Mouse (Mus musculus): ENCODE data around the gene Vti1a. TPM values are rescaled to one million over a fixed set of nuclear protein-coding genes. Genes with fewer than 3 reads are reported as not detected.

Gene Vti1a
- total RNA-seq, 1 experiment from 2014 or later: 57.6 TPM

DNA sequence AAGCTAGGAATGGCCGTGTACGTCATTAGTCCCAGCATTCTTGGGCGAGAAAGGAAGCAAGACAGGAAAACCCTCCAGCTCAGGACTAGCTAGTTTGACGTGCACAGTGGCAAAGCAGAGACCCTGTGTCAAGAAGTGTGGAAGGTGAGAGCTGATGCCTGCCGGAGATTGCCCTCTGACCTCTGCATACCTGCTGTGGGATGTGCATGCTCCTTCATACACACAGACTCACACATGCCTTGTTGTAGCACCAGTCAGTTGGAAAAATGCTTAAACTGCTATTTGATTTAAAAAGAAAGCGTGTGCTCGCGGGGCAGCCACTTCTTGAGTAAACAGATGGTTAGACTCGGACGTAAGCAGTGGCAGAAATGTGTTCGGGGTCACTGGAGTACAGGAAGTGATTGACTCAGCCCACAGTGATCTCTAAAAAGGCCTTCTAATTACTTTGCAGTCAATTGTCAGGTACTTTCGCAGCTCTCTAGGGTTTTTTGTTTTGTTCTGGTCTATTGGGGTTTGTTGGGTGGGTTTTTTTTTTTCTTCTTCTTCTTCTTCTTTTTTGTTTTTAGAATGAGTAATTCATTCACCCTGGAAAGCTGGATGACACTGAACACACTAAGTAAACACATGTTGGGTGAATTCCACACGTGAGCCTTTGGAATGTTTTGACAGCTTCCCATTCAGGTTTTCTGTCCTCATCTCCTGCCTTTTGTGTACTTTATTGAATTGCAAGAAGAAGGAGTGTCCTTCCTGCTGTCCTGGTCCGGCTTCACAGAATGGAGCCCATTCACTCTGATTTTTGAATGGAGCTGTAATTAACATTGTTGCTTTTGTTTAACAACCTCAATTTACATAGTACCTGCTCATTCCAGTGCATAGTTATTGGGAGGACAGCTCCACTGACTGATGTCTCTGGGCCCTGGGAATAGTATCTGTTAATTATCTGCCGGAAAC lies 175.3 kb downstream of the Vti1a start:
- ATAC-seq (replicated peaks; ENCODE audit: insufficient number of reproducible peaks, low FRiP score, low TSS enrichment, poor library complexity, severe bottlenecking): no peak

DNA sequence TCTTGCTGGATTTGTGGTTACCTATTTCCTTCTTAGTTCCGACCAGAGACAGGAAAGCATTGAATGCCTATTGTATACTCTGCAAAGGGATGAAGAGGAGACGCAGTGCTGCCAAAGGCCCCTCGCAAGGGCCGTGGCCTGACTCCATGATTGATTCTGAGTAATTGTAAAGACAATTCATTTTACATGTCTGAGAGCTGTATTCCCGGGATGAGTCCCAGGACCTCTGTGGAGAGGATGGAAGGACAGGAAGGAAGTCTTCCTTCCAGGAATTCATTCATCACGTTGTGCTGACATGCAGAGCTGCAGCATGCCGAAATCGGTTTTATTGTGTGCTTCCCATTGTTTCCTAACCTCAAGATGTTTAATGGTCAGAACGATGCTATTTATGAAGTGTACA lies 180.2 kb downstream of the Vti1a start:
- no peak for ATAC-seq (replicated peaks; ENCODE audit: insufficient number of reproducible peaks, low FRiP score, low TSS enrichment, poor library complexity, severe bottlenecking)

DNA sequence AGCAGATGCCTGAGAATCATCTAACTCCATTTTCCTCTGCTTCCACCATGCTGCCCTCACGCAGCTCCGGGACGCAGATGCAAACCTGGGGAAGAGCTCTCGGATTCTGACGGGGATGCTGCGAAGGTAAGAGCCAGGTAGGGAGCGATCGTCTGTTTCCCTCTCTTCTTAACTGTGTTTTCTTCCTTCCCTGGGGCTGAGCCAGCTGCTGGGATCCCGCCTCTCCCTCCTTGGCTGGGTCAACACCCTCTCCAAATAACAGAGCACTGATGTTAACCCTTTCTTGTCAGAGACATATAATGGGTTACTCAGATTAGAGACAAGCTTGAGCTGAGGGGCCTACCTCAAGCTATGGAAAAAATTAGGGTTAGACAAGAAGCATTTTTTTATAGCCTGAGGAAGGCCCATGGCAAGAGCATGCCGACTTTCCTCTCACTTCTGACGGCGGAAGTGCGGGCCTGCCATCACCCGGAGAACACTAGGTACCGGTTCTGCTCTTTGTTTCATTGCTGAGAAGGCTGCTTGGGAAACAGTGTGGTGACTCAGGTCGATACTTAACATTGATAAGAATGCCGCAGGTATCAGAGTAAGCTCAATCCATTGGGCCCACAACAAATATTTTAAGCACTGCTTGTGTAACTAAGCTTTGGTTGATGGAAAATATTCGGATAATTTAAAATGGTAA lies 183.2 kb downstream of the Vti1a start:
- no peak for ATAC-seq (replicated peaks; ENCODE audit: insufficient number of reproducible peaks, low FRiP score, low TSS enrichment, poor library complexity, severe bottlenecking)

DNA sequence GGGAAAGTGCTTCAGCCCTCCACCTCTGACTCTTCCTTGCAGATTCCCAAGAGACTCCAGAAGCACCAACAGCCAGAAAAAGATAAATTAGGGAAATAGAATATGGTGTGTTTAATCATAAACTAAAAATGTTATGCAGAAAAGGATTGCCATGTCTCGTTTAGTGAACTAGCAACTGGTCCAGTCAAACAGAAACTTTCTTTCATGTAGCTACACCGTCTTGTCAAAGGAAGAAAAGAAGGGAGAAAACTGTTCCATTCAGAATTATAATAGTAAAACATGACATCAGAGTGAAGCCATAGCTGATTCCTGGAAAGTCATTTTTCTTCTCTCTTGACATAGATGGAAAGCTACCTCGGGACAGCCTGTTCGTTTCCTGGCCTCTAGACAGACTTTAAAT lies 185.9 kb downstream of the Vti1a start:
- no peak for ATAC-seq (replicated peaks; ENCODE audit: insufficient number of reproducible peaks, low FRiP score, low TSS enrichment, poor library complexity, severe bottlenecking)

DNA sequence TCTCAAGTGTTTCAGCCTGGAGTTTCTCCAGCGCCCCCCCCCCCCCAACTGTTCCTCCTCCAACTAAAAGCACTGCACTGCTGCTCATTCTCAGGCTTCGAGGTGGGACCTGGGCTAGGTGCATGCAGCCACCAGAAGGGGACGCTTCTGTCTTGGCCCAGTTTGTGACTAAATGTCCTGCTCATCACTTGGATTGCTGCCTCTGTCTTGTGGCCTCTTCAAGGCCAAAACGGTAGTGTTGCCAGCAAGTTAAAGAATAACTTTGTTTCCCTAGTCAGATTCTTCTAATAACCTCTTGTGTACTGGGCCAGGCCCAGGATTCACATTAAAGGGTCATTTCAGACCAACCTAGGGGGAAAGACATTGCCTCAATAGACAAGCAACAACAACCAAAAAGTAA lies 187.7 kb downstream of the Vti1a start:
- no peak for ATAC-seq (replicated peaks; ENCODE audit: insufficient number of reproducible peaks, low FRiP score, low TSS enrichment, poor library complexity, severe bottlenecking)

DNA sequence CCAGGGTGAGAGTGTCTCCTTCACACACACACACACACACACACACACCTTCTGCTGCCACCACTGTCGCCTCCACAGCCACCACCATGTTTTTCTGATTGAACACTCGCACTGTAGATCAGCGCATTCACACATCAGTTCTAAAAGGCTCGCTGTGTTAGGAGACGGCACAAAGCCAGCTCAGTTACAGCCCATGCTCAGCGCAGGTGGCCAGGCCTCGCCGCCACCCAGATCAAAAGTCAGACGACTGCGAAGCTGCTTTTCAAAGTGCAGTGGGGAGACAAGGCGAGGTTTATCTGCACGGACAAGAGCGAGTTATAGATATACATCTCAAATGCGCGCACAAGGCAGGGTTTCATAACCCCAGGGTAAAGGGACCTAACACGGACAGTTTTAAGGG lies 191.7 kb downstream of the Vti1a start:
- no peak for ATAC-seq (replicated peaks; ENCODE audit: insufficient number of reproducible peaks, low FRiP score, low TSS enrichment, poor library complexity, severe bottlenecking)

DNA sequence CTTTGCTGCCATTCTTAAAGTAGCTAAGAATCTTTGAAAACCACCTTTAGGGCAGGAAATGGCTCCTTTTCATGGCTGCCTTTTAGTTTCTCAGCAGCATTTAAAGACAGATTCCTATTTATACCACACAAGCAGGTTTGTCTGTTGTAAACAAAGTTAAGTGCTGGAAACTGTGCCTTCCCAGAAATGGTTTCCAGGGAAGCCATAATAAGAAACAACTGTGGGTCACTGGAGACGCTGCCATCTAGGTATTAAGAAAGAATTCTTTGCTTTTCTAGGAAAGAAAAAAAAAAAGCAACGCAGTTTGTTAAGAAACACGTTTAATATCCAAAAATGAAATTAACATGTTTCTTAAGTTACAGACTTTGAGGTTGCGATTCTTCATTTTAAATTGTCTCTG lies 192.1 kb downstream of the Vti1a start:
- no peak for ATAC-seq (replicated peaks; ENCODE audit: insufficient number of reproducible peaks, low FRiP score, low TSS enrichment, poor library complexity, severe bottlenecking)

DNA sequence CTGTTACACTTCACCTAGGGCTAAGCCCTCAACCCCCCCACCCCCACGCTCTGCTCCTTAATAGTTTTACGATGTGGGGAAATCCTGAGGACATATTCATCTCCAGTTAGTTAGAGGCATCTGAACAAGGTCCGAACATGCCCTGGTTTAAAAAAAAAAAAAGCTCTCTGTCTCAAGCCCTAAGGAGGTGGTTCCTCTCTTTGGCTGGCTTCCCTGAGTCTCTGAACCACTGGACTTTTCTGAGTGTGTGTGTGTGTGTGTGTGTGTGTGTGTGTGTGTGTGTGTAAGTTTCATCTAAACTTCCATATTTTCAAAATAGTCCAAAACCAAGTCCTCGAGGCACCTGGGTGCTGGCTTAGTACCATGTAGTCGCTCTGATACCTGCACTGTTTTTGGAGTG lies 192.9 kb downstream of the Vti1a start:
- no peak for ATAC-seq (replicated peaks; ENCODE audit: insufficient number of reproducible peaks, low FRiP score, low TSS enrichment, poor library complexity, severe bottlenecking)

DNA sequence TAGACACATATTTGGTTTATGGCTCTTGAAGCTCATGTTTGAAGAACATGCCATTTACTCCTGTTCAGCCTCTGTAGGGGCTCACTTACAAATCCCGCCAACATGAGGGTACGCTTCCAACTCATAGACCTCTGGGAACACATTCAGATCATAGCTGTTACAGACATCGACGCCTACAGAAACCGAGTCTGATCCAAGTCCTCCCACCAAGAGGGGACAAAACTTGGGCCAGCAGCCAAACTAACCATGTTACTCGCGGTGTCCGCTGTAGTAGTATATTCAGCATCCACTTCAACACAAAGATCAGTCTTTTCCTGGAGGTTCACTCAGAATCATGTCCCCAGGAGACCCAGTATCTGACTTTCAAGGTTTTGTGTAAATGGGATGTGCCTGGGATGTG lies 193.5 kb downstream of the Vti1a start:
- no peak for ATAC-seq (replicated peaks; ENCODE audit: insufficient number of reproducible peaks, low FRiP score, low TSS enrichment, poor library complexity, severe bottlenecking)

DNA sequence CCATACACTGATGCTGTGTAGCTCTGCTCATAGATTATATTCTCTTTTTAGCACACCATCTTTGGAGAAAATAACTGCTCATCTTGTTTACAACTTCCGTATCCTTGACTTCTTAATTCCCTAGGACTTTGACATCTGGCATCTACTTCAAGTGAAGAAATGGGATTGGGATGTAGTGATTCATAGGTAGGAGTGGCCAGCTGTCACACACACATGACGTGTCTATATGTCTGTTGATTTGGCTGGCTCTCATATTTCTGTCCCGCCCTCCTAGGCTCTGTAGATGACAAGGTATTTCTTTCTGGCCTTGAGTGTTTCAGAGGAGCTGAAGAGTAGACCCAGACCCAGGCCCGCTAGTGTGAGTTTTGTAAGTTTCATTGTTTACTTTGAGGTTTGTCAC lies 197.8 kb downstream of the Vti1a start:
- ATAC-seq (replicated peaks; ENCODE audit: insufficient number of reproducible peaks, low FRiP score, low TSS enrichment, poor library complexity, severe bottlenecking): no peak

DNA sequence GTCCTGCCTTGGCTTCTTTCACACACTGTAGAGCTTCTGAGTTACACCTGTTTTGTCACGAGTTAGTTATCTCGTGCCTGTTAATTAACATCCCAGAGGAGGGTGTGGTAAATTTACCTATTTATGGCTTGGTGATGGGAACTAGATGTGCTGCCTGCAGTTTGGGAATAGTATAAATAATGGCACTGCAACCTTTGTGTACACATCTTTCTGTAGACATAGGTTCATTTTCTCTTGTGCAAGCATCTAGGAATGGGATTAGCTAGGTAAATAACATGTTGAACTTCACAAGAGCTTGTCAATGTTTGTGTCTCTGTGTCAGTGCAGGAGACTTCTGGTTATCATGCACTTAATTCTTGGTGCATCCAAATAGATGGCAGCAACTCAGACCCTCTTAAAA lies 204.1 kb downstream of the Vti1a start:
- ATAC-seq (replicated peaks; ENCODE audit: insufficient number of reproducible peaks, low FRiP score, low TSS enrichment, poor library complexity, severe bottlenecking): no peak

DNA sequence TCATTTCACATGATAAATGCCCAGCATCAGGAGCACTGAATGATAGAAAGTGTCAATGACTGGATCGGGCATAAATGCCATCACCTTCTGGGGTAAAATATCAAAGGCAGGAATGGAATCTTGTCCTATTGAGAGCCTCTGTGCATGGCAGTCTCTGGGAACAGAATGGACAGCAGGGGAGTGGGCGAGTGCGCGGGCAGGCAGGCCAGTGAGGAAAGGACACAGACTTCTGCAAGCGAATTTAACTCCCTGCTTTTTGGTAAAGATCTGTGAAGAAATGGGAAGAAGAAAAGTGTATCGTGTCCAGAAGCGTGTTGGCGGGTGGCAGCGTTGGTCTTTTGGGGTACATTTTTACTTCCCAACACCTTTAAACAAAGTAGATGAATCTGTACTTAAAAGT lies 207.2 kb downstream of the Vti1a start:
- ATAC-seq (replicated peaks; ENCODE audit: insufficient number of reproducible peaks, low FRiP score, low TSS enrichment, poor library complexity, severe bottlenecking): no peak

DNA sequence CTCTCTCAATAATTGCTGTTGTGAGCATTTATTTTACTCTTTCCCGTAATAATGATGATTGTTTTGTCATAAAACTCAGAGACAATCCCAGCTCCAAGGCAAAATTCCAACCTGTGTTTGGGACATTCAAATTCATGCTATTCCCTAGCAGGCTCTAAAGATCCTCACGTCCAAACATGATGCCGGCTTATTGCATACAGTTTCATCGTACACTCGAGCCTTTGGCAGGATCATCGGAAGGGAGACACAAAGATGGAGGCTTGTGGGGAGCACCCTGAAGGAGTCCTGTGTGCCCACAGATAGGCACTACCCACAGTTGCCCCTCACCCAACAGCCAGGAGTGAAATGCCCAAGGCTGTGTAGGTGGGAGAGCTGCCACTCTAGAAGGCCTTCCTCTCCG lies 208.3 kb downstream of the Vti1a start:
- ATAC-seq (replicated peaks; ENCODE audit: insufficient number of reproducible peaks, low FRiP score, low TSS enrichment, poor library complexity, severe bottlenecking): no peak

DNA sequence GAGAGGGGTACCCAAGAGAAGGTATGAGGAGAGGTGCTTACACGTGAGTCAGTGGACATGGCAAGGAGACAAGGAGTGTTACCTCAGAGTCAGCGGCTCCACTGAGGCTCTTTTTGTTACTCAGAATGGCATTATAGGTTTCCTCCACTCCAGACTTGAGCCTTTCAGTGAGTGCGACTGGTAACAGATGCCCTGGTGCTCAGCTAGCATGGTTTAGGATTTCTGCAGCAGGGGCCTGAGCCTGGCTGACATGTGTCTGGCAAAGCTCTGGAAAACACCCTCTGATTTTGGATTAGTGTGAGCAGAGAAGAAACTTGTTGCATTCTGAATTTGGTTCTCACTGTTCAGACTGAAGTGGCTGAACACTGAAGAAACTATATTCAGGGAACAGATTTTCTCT lies 209.0 kb downstream of the Vti1a start:
- no peak for ATAC-seq (replicated peaks; ENCODE audit: insufficient number of reproducible peaks, low FRiP score, low TSS enrichment, poor library complexity, severe bottlenecking)

DNA sequence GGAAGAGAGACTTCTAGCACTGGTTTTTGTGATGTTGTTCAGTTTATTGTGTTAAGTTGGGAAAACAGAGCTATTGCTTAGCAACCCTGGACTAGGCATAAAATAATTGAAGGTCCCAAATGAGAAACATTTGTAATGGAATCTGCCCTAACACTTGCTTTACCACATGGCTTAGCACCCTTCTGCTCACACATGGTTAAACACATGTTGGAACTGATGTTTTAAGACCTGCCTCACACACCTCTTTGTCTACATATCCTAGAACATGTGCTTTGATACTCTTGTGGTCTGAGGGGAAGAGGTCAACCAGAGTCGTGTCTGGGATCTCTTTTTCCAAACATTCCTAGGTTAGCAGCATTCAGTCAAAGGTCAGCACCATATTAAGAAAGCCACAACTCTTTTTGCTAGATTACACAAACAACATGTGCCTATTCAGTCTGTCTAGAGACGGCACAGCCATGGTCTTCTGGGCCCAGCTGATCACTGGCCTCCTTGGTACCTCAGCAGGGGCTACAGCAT lies 210.7 kb downstream of the Vti1a start:
- no peak for ATAC-seq (replicated peaks; ENCODE audit: insufficient number of reproducible peaks, low FRiP score, low TSS enrichment, poor library complexity, severe bottlenecking)

DNA sequence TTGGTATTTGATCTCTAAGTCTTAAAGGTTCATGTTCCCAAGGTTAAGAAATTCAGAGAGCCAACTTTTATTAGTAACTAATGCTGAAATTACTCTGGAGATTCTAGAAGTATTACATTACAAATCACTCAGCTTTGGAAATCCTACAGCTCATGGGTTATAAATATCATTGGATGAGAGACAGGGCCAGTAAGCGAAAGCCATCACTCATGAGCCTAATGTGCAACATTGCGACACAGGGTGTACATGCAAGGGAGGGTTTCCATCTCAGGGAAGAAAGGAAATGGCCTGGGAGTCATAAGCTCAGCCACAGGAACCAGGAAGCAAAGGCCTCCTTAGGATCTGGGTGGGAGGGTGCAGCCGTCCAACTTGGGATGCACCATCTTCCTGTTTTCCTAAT lies 213.9 kb downstream of the Vti1a start:
- ATAC-seq (replicated peaks; ENCODE audit: insufficient number of reproducible peaks, low FRiP score, low TSS enrichment, poor library complexity, severe bottlenecking): no peak

DNA sequence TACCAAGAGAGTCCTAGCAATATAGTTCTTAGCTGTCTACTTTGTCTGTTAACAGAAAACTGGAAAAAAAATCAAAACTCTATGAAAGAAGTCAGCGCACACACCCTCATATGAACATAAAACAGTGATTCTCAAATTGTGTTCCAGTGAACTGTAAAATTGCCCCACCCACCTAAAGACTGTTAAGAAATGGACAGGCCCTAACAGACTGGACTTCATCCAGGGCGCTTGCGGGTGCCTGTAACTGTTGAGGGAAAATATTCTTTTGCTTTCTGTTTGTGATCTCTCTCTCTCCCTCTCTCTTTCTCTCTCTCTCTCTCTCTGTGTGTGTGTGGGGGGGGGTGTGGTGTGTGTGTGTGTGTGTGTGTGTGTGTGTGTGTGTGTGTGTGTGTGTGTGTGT lies 216.6 kb downstream of the Vti1a start:
- ATAC-seq (replicated peaks; ENCODE audit: insufficient number of reproducible peaks, low FRiP score, low TSS enrichment, poor library complexity, severe bottlenecking): no peak

DNA sequence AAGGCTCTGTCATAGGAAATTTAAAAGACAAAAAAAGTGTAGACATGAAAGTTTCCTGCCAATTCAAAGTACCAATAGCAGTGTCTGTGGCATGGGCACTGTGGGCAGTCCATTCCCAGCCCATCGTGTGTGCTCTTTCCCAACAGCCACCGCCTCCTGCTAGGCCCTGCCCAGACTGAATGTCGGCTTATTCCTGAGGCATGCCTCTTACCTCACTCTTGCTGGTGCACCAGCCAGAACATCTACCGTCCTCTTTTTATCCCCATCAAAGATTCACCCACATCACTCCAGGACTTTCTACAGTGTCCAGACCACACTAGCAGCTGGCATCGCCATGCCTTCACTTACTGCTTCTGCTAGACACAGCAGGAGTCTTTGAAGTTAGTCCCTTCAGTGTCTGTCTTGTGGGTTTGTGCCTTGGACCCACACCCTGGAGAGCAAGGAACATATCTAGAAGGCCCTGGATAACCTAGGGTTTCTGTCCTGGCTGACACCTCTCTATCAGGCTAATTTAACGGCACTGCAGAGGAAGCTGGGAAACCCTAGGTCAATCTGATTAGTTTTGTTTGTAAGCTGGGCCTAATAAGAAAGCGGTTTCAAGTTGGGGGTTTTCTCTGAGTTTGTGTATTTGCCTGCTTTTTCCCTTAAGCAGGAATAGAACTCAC lies 220.3 kb downstream of the Vti1a start:
- ATAC-seq (replicated peaks; ENCODE audit: insufficient number of reproducible peaks, low FRiP score, low TSS enrichment, poor library complexity, severe bottlenecking): no peak

DNA sequence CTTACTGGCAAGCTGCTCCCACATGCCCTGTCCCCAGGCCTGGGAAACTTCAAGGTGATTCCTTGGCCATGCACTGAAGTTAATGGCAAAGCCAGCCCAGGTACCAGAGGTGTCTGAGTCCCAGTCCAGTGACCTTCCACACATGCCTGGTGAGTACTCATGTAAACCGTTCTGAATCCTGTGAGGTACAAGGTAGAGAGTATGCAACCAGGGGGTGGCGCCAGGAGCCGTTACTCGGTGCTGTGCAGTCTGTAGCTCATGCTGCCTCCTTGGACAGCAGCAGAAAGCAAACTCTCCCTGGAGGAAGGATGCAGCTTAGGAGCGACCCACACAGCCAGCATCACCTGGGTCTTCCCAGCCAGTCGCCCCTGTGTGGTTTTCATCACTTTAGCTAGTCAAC lies 221.6 kb downstream of the Vti1a start:
- ATAC-seq (replicated peaks; ENCODE audit: insufficient number of reproducible peaks, low FRiP score, low TSS enrichment, poor library complexity, severe bottlenecking): no peak

Data from monocyte, adult 5-6 weeks (primary cell).